Mouse (Mus musculus): ENCODE measurements around the gene Ppp1r14d. TPM values are rescaled to one million over a fixed set of nuclear protein-coding genes. Genes with fewer than 3 reads are reported as not detected.

The Ppp1r14d gene
- polyA plus RNA-seq (2014; fragmentation: Nextera tagmentation; extraction: Ambion mirVana) = not detected in 2 replicates

DNA sequence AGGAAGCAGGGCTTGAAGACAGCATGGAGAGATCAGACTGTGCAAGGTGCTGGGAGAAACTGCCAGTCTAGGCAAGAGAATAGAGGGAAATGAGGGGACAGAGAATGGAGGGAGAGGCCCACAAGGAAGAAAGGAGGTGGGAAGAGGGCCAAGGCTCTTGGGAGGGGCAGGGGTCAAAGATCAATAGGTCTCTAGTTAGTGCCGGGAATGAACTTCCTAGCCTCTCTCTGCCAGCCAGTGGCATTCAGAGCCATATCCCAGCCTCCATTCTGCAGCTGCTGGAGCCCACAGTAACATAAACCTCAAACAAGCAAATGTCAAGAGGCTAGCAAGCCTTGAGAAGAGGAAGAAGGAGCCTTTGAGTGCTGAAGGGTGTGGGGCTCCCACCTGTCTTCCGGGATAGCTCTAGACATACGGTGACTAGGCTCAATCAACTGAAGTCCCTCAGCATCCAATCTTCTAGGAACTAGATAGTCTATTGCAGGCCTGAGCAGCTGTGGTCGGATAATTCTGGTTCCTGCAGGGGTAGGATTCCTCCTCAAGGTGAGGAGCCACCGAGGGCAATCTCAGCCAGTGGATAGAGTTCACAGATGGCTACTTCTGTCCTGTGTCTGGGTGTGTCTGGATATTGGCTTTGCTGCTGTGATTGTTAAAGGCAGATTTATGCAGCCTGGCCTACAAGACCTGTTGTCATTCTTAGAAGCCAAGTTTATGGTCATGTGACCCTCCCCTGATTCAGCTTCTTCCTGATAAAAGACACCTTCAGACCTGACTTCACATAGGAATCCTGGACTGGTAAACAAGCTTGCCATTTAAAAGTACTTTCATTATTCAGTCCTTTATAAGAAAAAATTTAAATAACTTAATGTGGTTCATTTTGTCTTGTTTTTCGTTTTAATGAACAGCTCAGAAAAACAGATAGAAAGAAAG lies at the start of gene Ppp1r14d:
TSS of gene Ppp1r14d (minus strand) at position 132 of the 930 bp plus-strand sequence.
- no peak for ATAC-seq (ENCODE audit: low FRiP score)
- no peaks in the 10 kb centered on the region for H3K9me3 ChIP-seq (ENCODE audit: control insufficient read depth, low read length)
- no peaks in the 10 kb centered on the region for H3K4me1 ChIP-seq (replicated peaks; ENCODE audit: control insufficient read depth, insufficient read depth, low read length)
- H3K4me3 ChIP-seq (replicated peaks; ENCODE audit: low read length) = no peak within 1 kb of the TSS
- H3K36me3 ChIP-seq (replicated peaks; ENCODE audit: control insufficient read depth, insufficient read depth) = no peaks in the 10 kb centered on the region
- H3K9ac ChIP-seq = no peak within 1 kb of the TSS
- 74% methylated on average over 6 of the region's 6 CpGs for WGBS
- H3K4me2 ChIP-seq (replicated peaks) = no peak within 1 kb of the TSS
- H3K27me3 ChIP-seq (ENCODE audit: control insufficient read depth, insufficient read depth, low read length) = peaks cover 9% of the 10 kb centered on the region
- no peak within 1 kb of the TSS for H3K27ac ChIP-seq
- DNase-seq (ENCODE audit: low spot score) = no peak

DNA sequence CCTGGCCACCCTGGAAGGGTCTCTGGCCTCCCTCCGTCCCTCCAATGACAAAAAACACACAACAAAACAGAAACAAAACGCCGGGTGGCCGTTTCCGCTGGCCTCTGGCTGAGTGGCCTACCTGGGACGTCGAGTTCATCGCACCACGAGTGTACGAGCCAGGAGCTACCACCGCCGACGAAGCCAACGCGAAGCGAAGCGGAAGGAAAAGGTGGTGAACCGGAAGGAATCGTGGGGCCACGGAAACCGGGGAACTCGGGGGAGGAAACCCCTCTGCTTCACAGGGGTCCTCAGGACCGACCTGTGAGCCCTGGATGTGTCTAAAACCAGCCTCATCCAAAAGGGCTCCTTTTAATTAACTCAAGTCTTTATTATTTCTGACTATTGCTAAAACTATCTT lies 48.1 kb upstream of the Ppp1r14d start:
- H3K4me3 ChIP-seq (replicated peaks; ENCODE audit: low read length) = no peak overlapping the region
- ATAC-seq (ENCODE audit: low FRiP score) = no peak
- whole genome bisulfite sequencing = 87% methylated on average over 23 of the region's 23 CpGs

DNA sequence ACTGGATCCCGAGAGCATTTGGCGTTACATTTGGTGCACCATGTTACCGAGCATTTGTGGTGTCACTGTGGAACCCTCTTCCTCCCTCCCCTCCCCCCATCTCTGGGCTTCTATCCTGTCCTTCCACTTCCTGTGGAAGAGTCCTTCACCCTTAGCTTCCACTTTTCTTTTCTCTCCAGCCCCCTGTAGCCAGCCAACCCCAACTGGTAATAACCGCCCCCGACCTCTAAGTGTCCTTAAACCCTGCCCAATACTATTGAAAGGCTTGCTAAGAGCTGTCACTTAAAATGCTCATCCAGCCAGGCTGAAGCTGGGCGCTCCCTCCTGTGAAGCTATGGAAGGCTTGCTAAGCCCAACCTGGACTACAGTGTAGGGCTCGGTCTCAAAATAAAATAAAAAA lies 47.2 kb upstream of the Ppp1r14d start:
- H3K4me2 ChIP-seq (replicated peaks) = no peak overlapping the region
- no peak overlapping the region for H3K9ac ChIP-seq
- ATAC-seq (ENCODE audit: low FRiP score) = no peak
- 85% methylated on average over 7 of the region's 7 CpGs for WGBS
- no peak overlapping the region for H3K27ac ChIP-seq
- H3K9me3 ChIP-seq (ENCODE audit: control insufficient read depth, low read length) = no peaks in the 10 kb centered on the region
- no peak overlapping the region for H3K4me3 ChIP-seq (replicated peaks; ENCODE audit: low read length)
- no peaks in the 10 kb centered on the region for H3K27me3 ChIP-seq (ENCODE audit: control insufficient read depth, insufficient read depth, low read length)
- no peaks in the 10 kb centered on the region for H3K36me3 ChIP-seq (replicated peaks; ENCODE audit: control insufficient read depth, insufficient read depth)
- no peaks in the 10 kb centered on the region for H3K4me1 ChIP-seq (replicated peaks; ENCODE audit: control insufficient read depth, insufficient read depth, low read length)
- no peak for DNase-seq (ENCODE audit: low spot score)

More for the DNA sequence above, 48.1 kb upstream of the Ppp1r14d start:
- no peaks in the 10 kb centered on the region for H3K9me3 ChIP-seq (ENCODE audit: control insufficient read depth, low read length)
- H3K4me1 ChIP-seq (replicated peaks; ENCODE audit: control insufficient read depth, insufficient read depth, low read length) = no peaks in the 10 kb centered on the region
- no peak overlapping the region for H3K9ac ChIP-seq
- no peaks in the 10 kb centered on the region for H3K36me3 ChIP-seq (replicated peaks; ENCODE audit: control insufficient read depth, insufficient read depth)
- H3K27me3 ChIP-seq (ENCODE audit: control insufficient read depth, insufficient read depth, low read length) = no peaks in the 10 kb centered on the region
- no peak overlapping the region for H3K4me2 ChIP-seq (replicated peaks)
- no peak for DNase-seq (ENCODE audit: low spot score)
- H3K27ac ChIP-seq = no peak overlapping the region

DNA sequence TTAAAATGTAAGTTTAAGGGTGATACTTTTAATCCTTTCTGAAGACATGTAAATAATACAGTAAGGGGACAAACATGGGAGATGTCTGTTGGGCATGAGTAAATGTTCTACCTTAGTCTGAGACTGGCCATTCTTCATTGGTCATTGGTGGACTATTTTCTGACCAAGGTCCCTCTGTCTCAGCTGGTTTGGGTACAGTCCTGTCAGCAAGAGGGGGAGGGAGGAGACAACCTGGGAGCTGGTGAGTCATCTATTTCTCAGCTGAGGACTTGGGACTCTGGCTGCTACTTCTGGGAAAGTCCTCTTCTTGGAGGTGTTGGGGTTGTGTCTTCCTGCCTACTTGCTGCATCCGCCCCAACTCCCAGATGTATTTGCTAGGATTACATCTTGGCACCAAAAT lies 44.4 kb upstream of the Ppp1r14d start:
- Histone ChIP-seq H3K27ac (no peak overlapping the region), H3K9me3 (ENCODE audit: control insufficient read depth, low read length) (no peaks in the 10 kb centered on the region), H3K27me3 (ENCODE audit: control insufficient read depth, insufficient read depth, low read length) (0 out of 2 replicates have a peak, but pooled peaks cover 1% of the 10 kb centered on the region), H3K4me3 (replicated peaks; ENCODE audit: low read length) (no peak overlapping the region), H3K36me3 (replicated peaks; ENCODE audit: control insufficient read depth, insufficient read depth) (no peaks in the 10 kb centered on the region), H3K4me1 (replicated peaks; ENCODE audit: control insufficient read depth, insufficient read depth, low read length) (peaks cover 6% of the 10 kb centered on the region), H3K9ac (no peak overlapping the region), H3K4me2 (replicated peaks) (no peak overlapping the region)
- ATAC-seq (ENCODE audit: low FRiP score) (no peak), DNase-seq (ENCODE audit: low spot score) (no peak)
- WGBS = 93% methylated on average over 1 of the region's 1 CpGs

DNA sequence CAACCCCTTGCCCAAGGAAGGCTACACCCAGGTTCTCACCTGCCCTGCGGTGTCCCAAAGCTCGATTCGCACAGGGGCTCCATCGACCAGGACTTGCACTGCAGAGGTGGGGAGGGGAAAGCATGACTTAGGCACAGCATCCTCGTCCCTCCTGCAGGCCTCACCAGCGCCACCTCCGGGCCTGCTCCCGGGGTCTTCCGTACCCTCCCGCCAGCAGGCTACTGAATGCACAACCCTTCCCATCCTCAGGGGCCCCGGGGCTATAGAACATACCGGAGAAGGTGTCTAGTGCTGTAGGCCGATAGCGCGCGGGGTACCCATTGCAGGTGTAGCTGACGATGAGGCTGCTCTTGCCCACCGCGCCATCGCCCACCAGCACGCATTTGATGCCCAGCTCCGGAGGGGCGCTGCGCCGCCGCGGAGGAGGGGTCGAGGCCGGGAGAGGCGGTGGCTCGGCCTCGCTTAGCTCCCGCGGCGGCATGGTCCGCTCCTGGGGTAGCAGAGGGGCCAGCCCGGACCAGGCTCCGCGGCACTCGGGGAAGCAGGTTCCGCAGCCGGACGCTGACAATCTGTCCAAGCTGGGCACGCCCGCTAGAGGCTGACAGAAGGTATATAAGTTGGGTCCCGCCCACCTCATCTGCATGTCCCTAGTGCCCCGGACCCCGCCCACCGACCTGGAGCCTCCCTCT lies 41.1 kb upstream of the Ppp1r14d start, which contains the start of gene Rhov:
TSS of gene Rhov (minus strand) at position 630 of the 689 bp plus-strand sequence.
- WGBS = under 1% methylated on average over 49 of the region's 49 CpGs
- Histone ChIP-seq H3K36me3 (replicated peaks; ENCODE audit: control insufficient read depth, insufficient read depth) (no peaks in the 10 kb centered on the region), H3K9me3 (ENCODE audit: control insufficient read depth, low read length) (no peaks in the 10 kb centered on the region), H3K4me2 (replicated peaks) (peak within 1 kb of the TSS; percentile 76), H3K27ac (peak within 1 kb of the TSS; percentile 73), H3K4me1 (replicated peaks; ENCODE audit: control insufficient read depth, insufficient read depth, low read length) (peaks cover 10% of the 10 kb centered on the region), H3K4me3 (replicated peaks; ENCODE audit: low read length) (peak within 1 kb of the TSS; percentile 69), H3K27me3 (ENCODE audit: control insufficient read depth, insufficient read depth, low read length) (0 out of 2 replicates have a peak, but pooled peaks cover 3% of the 10 kb centered on the region), H3K9ac (peak within 1 kb of the TSS; percentile 82)
- ATAC-seq (ENCODE audit: low FRiP score) (peak; percentile 85), DNase-seq (ENCODE audit: low spot score) (peak; percentile 68)

DNA sequence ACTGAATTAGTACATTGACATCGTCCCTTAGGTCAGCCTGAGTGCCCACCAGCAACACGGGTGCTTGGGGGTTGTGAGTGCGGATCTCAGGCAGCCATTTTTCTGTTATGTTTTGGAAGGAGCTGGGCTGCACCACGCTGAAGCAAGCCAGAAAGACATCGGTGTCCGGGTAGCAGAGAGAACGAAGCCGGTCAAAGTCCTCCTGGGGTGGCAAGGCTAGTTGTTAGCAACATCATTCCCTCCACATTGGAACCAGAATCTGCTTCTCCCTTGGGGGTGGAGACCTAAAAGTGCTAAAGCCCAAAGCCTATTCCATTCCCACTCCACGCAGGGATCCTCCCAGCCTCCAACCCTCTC lies 40.6 kb upstream of the Ppp1r14d start:
- H3K4me3 ChIP-seq (replicated peaks; ENCODE audit: low read length) = peak overlapping the region; percentile 69
- WGBS = 55% methylated on average over 9 of the region's 9 CpGs
- 0 out of 2 replicates have a peak, but pooled peaks have one; percentile 2 for ATAC-seq (ENCODE audit: low FRiP score)

DNA sequence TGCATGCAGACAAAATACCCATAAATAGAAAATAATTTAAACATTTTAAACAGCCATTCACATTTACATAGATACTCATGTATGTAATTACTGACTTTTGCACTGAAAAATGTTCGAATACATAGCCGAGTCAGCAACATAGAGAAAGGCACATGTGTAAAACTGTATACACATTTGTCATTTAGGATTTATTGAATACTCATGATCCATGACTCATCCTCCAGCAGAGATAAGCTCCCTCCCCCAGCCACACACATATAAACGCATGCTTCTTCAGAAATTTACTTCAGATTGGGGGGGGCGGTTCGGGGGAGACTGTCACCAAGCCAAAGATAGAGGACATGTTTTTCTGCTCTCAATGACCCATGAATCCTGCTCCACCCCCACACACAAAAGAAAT lies 34.1 kb upstream of the Ppp1r14d start:
- no peak overlapping the region for H3K4me3 ChIP-seq (replicated peaks; ENCODE audit: low read length)
- no peaks in the 10 kb centered on the region for H3K9me3 ChIP-seq (ENCODE audit: control insufficient read depth, low read length)
- H3K27ac ChIP-seq = no peak overlapping the region; the same call in 1 of the 2 replicates
- H3K36me3 ChIP-seq (replicated peaks; ENCODE audit: control insufficient read depth, insufficient read depth) = no peaks in the 10 kb centered on the region
- ATAC-seq (ENCODE audit: low FRiP score) (no peak), DNase-seq (ENCODE audit: low spot score) (no peak)
- H3K4me2 ChIP-seq (replicated peaks) = no peak overlapping the region
- H3K27me3 ChIP-seq (ENCODE audit: control insufficient read depth, insufficient read depth, low read length) = no peaks in the 10 kb centered on the region
- WGBS = 80% methylated on average over 5 of the region's 5 CpGs
- no peak overlapping the region for H3K9ac ChIP-seq
- no peaks in the 10 kb centered on the region for H3K4me1 ChIP-seq (replicated peaks; ENCODE audit: control insufficient read depth, insufficient read depth, low read length)

More for the DNA sequence above, 40.6 kb upstream of the Ppp1r14d start:
- H3K27me3 ChIP-seq (ENCODE audit: control insufficient read depth, insufficient read depth, low read length) = 0 out of 2 replicates have a peak, but pooled peaks cover 3% of the 10 kb centered on the region
- peaks cover 10% of the 10 kb centered on the region for H3K4me1 ChIP-seq (replicated peaks; ENCODE audit: control insufficient read depth, insufficient read depth, low read length)
- peak overlapping the region; percentile 82 for H3K9ac ChIP-seq
- H3K36me3 ChIP-seq (replicated peaks; ENCODE audit: control insufficient read depth, insufficient read depth) = no peaks in the 10 kb centered on the region
- no peak for DNase-seq (ENCODE audit: low spot score)
- H3K27ac ChIP-seq = no peak overlapping the region
- peak overlapping the region; percentile 76 for H3K4me2 ChIP-seq (replicated peaks)
- H3K9me3 ChIP-seq (ENCODE audit: control insufficient read depth, low read length) = no peaks in the 10 kb centered on the region

DNA sequence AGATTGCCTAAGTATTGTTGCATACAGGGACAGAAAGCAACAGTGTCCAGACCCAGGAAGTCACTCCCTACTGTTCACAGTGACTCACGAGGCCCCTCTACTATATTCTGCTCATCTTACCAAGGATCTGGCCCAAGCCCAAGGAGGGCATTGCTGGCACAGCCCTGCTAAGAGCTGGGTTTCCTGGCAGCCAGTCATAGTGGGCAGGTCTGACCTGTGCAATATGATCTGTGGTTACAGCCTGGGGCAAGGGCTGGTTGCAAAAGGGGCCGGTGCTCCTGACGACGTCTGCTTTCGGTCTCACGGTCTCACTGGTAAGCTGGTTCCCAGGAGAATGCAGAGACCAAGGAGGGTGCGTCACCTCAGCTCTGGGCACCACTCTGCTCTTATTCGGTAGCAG lies 33.3 kb upstream of the Ppp1r14d start:
- Histone ChIP-seq H3K27ac (no peak overlapping the region), H3K4me3 (replicated peaks; ENCODE audit: low read length) (no peak overlapping the region), H3K9ac (no peak overlapping the region), H3K9me3 (ENCODE audit: control insufficient read depth, low read length) (no peaks in the 10 kb centered on the region), H3K27me3 (ENCODE audit: control insufficient read depth, insufficient read depth, low read length) (no peaks in the 10 kb centered on the region), H3K36me3 (replicated peaks; ENCODE audit: control insufficient read depth, insufficient read depth) (no peaks in the 10 kb centered on the region), H3K4me2 (replicated peaks) (no peak overlapping the region), H3K4me1 (replicated peaks; ENCODE audit: control insufficient read depth, insufficient read depth, low read length) (no peaks in the 10 kb centered on the region)
- peak; percentile 43; the same call in 1 of the 2 replicates for ATAC-seq (ENCODE audit: low FRiP score)
- DNase-seq (ENCODE audit: low spot score) = peak; percentile 40
- 55% methylated on average over 8 of the region's 8 CpGs for WGBS

DNA sequence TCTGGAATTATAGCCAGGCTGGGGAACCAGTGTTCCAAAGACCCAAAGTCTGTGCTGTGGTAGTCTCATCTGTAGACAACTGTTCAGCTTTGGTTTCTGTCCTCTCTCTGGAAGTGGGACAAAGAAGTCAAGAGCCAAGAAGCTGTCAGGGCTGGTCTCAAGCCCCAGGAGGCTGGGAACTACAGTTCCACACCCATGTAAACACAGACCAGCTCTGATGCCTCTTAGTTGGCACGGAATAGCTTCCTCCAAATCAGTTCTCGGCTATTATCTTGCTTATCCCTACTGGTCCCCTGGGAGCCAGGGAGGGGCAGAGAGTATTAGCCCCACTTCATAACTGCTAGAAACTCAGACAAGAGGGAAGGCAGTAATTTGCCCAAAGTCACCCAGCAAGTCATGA lies 31.6 kb upstream of the Ppp1r14d start:
- Histone ChIP-seq H3K27ac (no peak overlapping the region), H3K4me3 (replicated peaks; ENCODE audit: low read length) (no peak overlapping the region), H3K4me1 (replicated peaks; ENCODE audit: control insufficient read depth, insufficient read depth, low read length) (no peaks in the 10 kb centered on the region), H3K4me2 (replicated peaks) (no peak overlapping the region), H3K9me3 (ENCODE audit: control insufficient read depth, low read length) (no peaks in the 10 kb centered on the region), H3K27me3 (ENCODE audit: control insufficient read depth, insufficient read depth, low read length) (no peaks in the 10 kb centered on the region), H3K9ac (no peak overlapping the region), H3K36me3 (replicated peaks; ENCODE audit: control insufficient read depth, insufficient read depth) (no peaks in the 10 kb centered on the region)
- ATAC-seq (ENCODE audit: low FRiP score) (no peak), DNase-seq (ENCODE audit: low spot score) (no peak)
- WGBS = 44% methylated on average over 2 of the region's 2 CpGs

Measured in hindbrain, embryonic 14.5 days (tissue).